Mouse (Mus musculus): ENCODE measurements around the gene Mtmr2.

GRCm38 (mm10) chr9:13701773-13702172 is 46.4 kb upstream of the Mtmr2 start:
- TF ChIP-seq CTCF (conservative IDR thresholded peaks at IDR 0.05; ENCODE audit: low read length): no peak
- no peak for TF ChIP-seq POU5F1 (IDR thresholded peaks at IDR 0.05; ENCODE audit: borderline replicate concordance, low read length)
- TF ChIP-seq NANOG (IDR thresholded peaks at IDR 0.05; ENCODE audit: borderline replicate concordance, low read length): no peak

Measured in E14TG2a.4 (cell line).